ENCODE assay signal across 22 mouse cellular contexts in the genomic region with DNA sequence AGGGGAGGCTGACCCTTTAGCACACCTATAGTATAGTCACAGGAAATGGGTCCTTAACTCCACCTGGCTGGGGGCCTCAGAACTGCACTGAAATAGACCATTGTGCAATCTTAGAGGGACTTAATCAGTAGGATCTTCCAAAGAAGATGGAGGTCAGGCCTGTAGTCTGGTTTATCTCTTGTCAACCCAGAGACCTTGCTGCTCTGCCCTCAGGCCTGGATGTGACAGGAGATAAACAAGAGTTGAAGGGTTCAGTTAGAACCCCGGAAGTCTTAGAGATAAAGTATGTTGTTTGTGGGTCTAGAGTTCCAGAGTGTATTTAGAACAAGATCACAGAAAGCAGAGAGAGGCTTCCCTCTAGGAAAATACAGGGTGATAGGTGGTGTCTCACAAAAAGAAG. TPM values are rescaled to one million over a fixed set of nuclear protein-coding genes. Genes with fewer than 3 reads are reported as not detected.
DNase-seq lines count a peak whose midpoint lies in the region; ATAC-seq and TF ChIP-seq lines count a peak whose summit lies in the region.
"Had no signal": no experiment of that assay in that cellular context is flagged by ENCODE, and none has a peak within 500 bp of the region (broad histone marks: within the 10 kb centered on the region; RNA-seq: fewer than 3 reads in every experiment).

No protein-coding gene starts in this region.

- DNase-seq in kidney, postnatal 25 days: peak; percentile 4 to 29
- DNase-seq in kidney, postnatal 14 days: no peak
- DNase-seq in G1E (ENCODE audit: low spot score): no peak
- no peak for DNase-seq in liver, embryonic 11.5 days (ENCODE audit: low spot score)
- no peak for DNase-seq in cerebellum, postnatal 10 days
- DNase-seq in right cerebral cortex, adult 18-20 months: no peak
- DNase-seq: adrenal gland, postnatal 25 days; cerebellum, adult 9-11 months; gastrocnemius, postnatal 10 days; right cerebral cortex, postnatal 14 days had no signal

- no peak overlapping the region for H3K4me3 ChIP-seq in G1E (ENCODE audit: low read depth, low read length)
- H3K4me3 ChIP-seq in liver, embryonic 11.5 days (ENCODE audit: low read depth, low read length): no peak overlapping the region
- no peak overlapping the region for H3K4me3 ChIP-seq in myocyte
- H3K4me3 ChIP-seq: forebrain, embryonic 15.5 days; heart, embryonic 13.5 days; midbrain, embryonic 15.5 days had no signal

- TF ChIP-seq CTCF in G1E (IDR thresholded peaks at IDR 0.05; ENCODE audit: low read depth, low read length): no peak

- 22% methylated on average over 1 of the region's 1 CpGs for WGBS in liver, embryonic 11.5 days

- TF ChIP-seq POLR2A in myocyte (IDR thresholded peaks at IDR 0.05; ENCODE audit: insufficient read length, low read depth): no peak

- H3K79me2 ChIP-seq in myocyte (ENCODE audit: control insufficient read depth, insufficient read depth): no peaks in the 10 kb centered on the region

- H3K27ac ChIP-seq in liver, embryonic 11.5 days (ENCODE audit: low read depth, low read length): no peak overlapping the region
- H3K27ac ChIP-seq: forebrain, embryonic 15.5 days; heart, embryonic 13.5 days; midbrain, embryonic 15.5 days had no signal

- ATAC-seq in G1E (ENCODE audit: extremely low read depth, insufficient number of reproducible peaks, low FRiP score, poor library complexity, severe bottlenecking): peak; percentile 69
- peak; percentile 76 for ATAC-seq in liver, embryonic 11.5 days (replicated peaks; ENCODE audit: low FRiP score)
- ATAC-seq: activated CD4-positive, CD25-positive, alpha-beta regulatory T cell, adult 4 months; CD4-positive, CD25-positive, alpha-beta regulatory T cell, adult 4 months; forebrain, embryonic 15.5 days; inflammation-experienced regulatory T-cells, adult 6 months; midbrain, embryonic 15.5 days had no signal

- no peak overlapping the region; the same call in 1 of the 2 replicates for H3K4me2 ChIP-seq in liver, embryonic 11.5 days
- peak overlapping the region; percentile 66 for H3K4me2 ChIP-seq in myocyte (ENCODE audit: low read depth)
- H3K4me2 ChIP-seq: forebrain, embryonic 15.5 days; heart, embryonic 13.5 days; midbrain, embryonic 15.5 days had no signal

- H3ac ChIP-seq in myocyte (ENCODE audit: control insufficient read depth, insufficient read length): no peak overlapping the region

- H3K27me3 ChIP-seq in G1E (ENCODE audit: insufficient read depth, low read length) (peaks cover 4% of the 10 kb centered on the region; the same call in 1 of the 2 replicates), myocyte (ENCODE audit: control insufficient read depth, insufficient read depth, insufficient read length) (no peaks in the 10 kb centered on the region)
- H3K27me3 ChIP-seq in liver, embryonic 11.5 days (replicated peaks; ENCODE audit: control insufficient read depth, insufficient read depth, low read length): peaks cover 13% of the 10 kb centered on the region; the same call in 1 of the 2 replicates

- no peaks in the 10 kb centered on the region for H3K9me3 ChIP-seq in G1E (replicated peaks)
- no peaks in the 10 kb centered on the region for H3K9me3 ChIP-seq in liver, embryonic 11.5 days (ENCODE audit: control insufficient read depth, low read length)
- H3K9me3 ChIP-seq: forebrain, embryonic 15.5 days; heart, embryonic 13.5 days; midbrain, embryonic 15.5 days had no signal

- no peak overlapping the region for H3K9ac ChIP-seq in liver, embryonic 11.5 days (ENCODE audit: low read depth, low read length)
- H3K9ac ChIP-seq: forebrain, embryonic 15.5 days; heart, embryonic 13.5 days; midbrain, embryonic 15.5 days had no signal

- H3K4me1 ChIP-seq in G1E (ENCODE audit: insufficient read depth, low read depth, low read length): peaks cover 59% of the 10 kb centered on the region
- peaks cover 21% of the 10 kb centered on the region; the same call in 1 of the 2 replicates for H3K4me1 ChIP-seq in liver, embryonic 11.5 days (replicated peaks; ENCODE audit: control insufficient read depth, insufficient read depth, low read length)

- H3K36me3 ChIP-seq in G1E (replicated peaks) (peaks cover 22% of the 10 kb centered on the region), myocyte (ENCODE audit: control insufficient read depth, insufficient read depth) (peaks cover 4% of the 10 kb centered on the region)
- no peaks in the 10 kb centered on the region for H3K36me3 ChIP-seq in liver, embryonic 11.5 days (ENCODE audit: control insufficient read depth, insufficient read depth, low read length)
- H3K36me3 ChIP-seq: forebrain, embryonic 15.5 days; heart, embryonic 13.5 days; midbrain, embryonic 15.5 days had no signal

TF ChIP-seq in myocyte, 11 proteins besides CTCF, POLR2A, EP300 and RAD21:
- no peak for TF ChIP-seq MYOG (IDR thresholded peaks at IDR 0.05; ENCODE audit: control insufficient read depth in 1 of 3, insufficient read depth in 1 of 3, insufficient read length in 2 of 3, low read depth in 2 of 3)
TF ChIP-seq in myocyte: peak in this region for 0.

RNA-seq across cellular contexts. Expression of a gene that starts 4.5 kb away (rescaled TPM):
- total RNA-seq in G1E (2014; fragmentation: Nextera tagmentation): 73.4 and 102 TPM in 2 replicates
- 87.0 and 92.5 TPM in 2 replicates for total RNA-seq in G1E (2017)
- polyA plus RNA-seq in G1E (2012): 22.3 and 24.0 TPM in 2 replicates
- 9.0 and 10.4 TPM in 2 replicates for polyA plus RNA-seq in liver, embryonic 11.5 days (2014; fragmentation: Nextera tagmentation; extraction: Ambion mirVana)
- polyA plus RNA-seq in myocyte (2012; fragmentation: generic; extraction: Trizol): 21.7 TPM
- polyA plus RNA-seq: activated CD4-positive, CD25-positive, alpha-beta regulatory T cell, adult 4 months; CD4-positive, CD25-positive, alpha-beta regulatory T cell, adult 4 months; inflammation-experienced regulatory T-cells, adult 6 months had no signal

RNA-seq across cellular contexts. Expression of a gene that starts 32.4 kb away (rescaled TPM):
- not detected in 2 replicates for total RNA-seq in G1E (2014; fragmentation: Nextera tagmentation)
- 0.06 and 0.22 TPM in 2 replicates for total RNA-seq in G1E (2017)
- polyA plus RNA-seq in G1E (2012): not detected in 2 replicates
- polyA plus RNA-seq in liver, embryonic 11.5 days (2014; fragmentation: Nextera tagmentation; extraction: Ambion mirVana): not detected in 2 replicates
- polyA plus RNA-seq in myocyte (2012; fragmentation: generic; extraction: Trizol): not detected
- total RNA-seq: adrenal gland, postnatal 25 days; gastrocnemius, postnatal 10 days; hematopoietic stem cell, adult 5-6 weeks; layer of hippocampus, postnatal 10 days; left cerebral cortex, postnatal 10 days had no signal
- polyA plus RNA-seq: activated CD4-positive, CD25-positive, alpha-beta regulatory T cell, adult 4 months; CD4-positive, CD25-positive, alpha-beta regulatory T cell, adult 4 months; forebrain, embryonic 15.5 days; heart, embryonic 13.5 days; inflammation-experienced regulatory T-cells, adult 6 months; limb, embryonic 14.5 days; midbrain, embryonic 15.5 days; urinary bladder, adult 2 months had no signal

RNA-seq across cellular contexts. Expression of a gene that starts 49.8 kb away (rescaled TPM):
- total RNA-seq in G1E (2014; fragmentation: Nextera tagmentation) (0.24 TPM in 1 of 2 replicates, not detected in the other), G1E (2017) (0.06 and 0.27 TPM in 2 replicates)
- polyA plus RNA-seq in G1E (2012) (not detected in 2 replicates), myocyte (2012; fragmentation: generic; extraction: Trizol) (not detected)
- not detected in 2 replicates for polyA plus RNA-seq in liver, embryonic 11.5 days (2014; fragmentation: Nextera tagmentation; extraction: Ambion mirVana)
- total RNA-seq: adrenal gland, postnatal 25 days; gastrocnemius, postnatal 10 days; hematopoietic stem cell, adult 5-6 weeks; left cerebral cortex, postnatal 10 days had no signal
- polyA plus RNA-seq: activated CD4-positive, CD25-positive, alpha-beta regulatory T cell, adult 4 months; CD4-positive, CD25-positive, alpha-beta regulatory T cell, adult 4 months; forebrain, embryonic 15.5 days; heart, embryonic 13.5 days; inflammation-experienced regulatory T-cells, adult 6 months; midbrain, embryonic 15.5 days; urinary bladder, adult 2 months had no signal

Comparison
In these comparisons a context has a peak if more than half of its experiments do, and no peak if none do; other contexts are left out.
1. DNase-seq: peak in kidney, postnatal 25 days (2 of 2); none in kidney, postnatal 14 days (single experiment), G1E (single experiment), liver, embryonic 11.5 days (single experiment), cerebellum, postnatal 10 days (0 of 2) and right cerebral cortex, adult 18-20 months (single experiment).